Mouse (Mus musculus) embryonic facial prominence, embryonic 14.5 days (tissue): ENCODE data around the gene Gm17949. TPM values are rescaled to one million over a fixed set of nuclear protein-coding genes. Genes with fewer than 3 reads are reported as not detected.

Experiments used
- ATAC-seq: fragments of 200-750 bp; cut with Nextera tagmentation; 2 replicates; pipeline ENCODE4 v1.8.0; 2017; ENCODE audit warnings: low read depth, moderate number of reproducible peaks, moderate TSS enrichment
- DNase-seq: peaks from one replicate; pipeline ENCODE4 v3.0.0-alpha.2; 2015; ENCODE audit warnings: low spot score
- H3K27ac ChIP-seq: fragments of 300-500 bp; sonication (generic); replicated peaks from 2 replicates; pipeline ENCODE4 v1.5.1; 2014; ENCODE audit warnings: low read depth, mild to moderate bottlenecking, low read length, moderate library complexity
- H3K27me3 ChIP-seq: fragments of 300-500 bp; sonication (generic); replicated peaks from 2 replicates; pipeline ENCODE4 v1.6.1; 2014; ENCODE audit warnings: low read length; ENCODE audit not compliant: control insufficient read depth, insufficient read depth
- H3K36me3 ChIP-seq: fragments of 300-500 bp; sonication (generic); 2 replicates; pipeline ENCODE4 v1.6.1; 2014; ENCODE audit warnings: low read length, mixed read lengths; ENCODE audit not compliant: control insufficient read depth, insufficient read depth
- H3K4me1 ChIP-seq: fragments of 300-500 bp; sonication (generic); 2 replicates; pipeline ENCODE4 v1.6.1; 2014; ENCODE audit warnings: antibody characterized with exemption, low read length; ENCODE audit not compliant: control insufficient read depth, insufficient read depth
- H3K4me2 ChIP-seq: fragments of 300-500 bp; sonication (generic); 2 replicates; pipeline ENCODE4 v1.6.1; 2014; ENCODE audit warnings: low read depth, mild to moderate bottlenecking, low read length, moderate library complexity, mixed read lengths
- H3K4me3 ChIP-seq: fragments of 300-500 bp; sonication (generic); 2 replicates; pipeline ENCODE4 v1.5.1; 2014; ENCODE audit warnings: low read depth, mild to moderate bottlenecking, low read length
- H3K9ac ChIP-seq: fragments of 300-500 bp; sonication (generic); 2 replicates; pipeline ENCODE4 v1.6.1; 2014; ENCODE audit warnings: low read depth, mild to moderate bottlenecking, low read length, moderate library complexity, mixed read lengths
- H3K9me3 ChIP-seq: fragments of 300-500 bp; sonication (generic); 2 replicates; pipeline ENCODE4 v1.6.1; 2016; ENCODE audit warnings: low read length; ENCODE audit not compliant: control insufficient read depth
- WGBS: fragments of 180-500 bp; shearing (Covaris S2); extraction: QIAGEN DNeasy Blood & Tissue Kit; methylation state at CpG from one replicate; pipeline ENCODE4 v1.1.7; 2014; 5-methylcytosine and 5-hydroxymethylcytosine counted together
- polyA plus RNA-seq: library from polyadenylated mRNA; unstranded; fragments of >200 nt; fragmentation: Nextera tagmentation; extraction: Ambion mirVana; gene quantifications from 2 replicates; pipeline ENCODE4 v1.2.1, GENCODE M21; 2014

Gene Gm17949
- polyA plus RNA-seq, 1 experiment from 2014 or later: 0.19 TPM

- WGBS: 66% methylated on average over 3 of the region's 3 CpGs
- no peak overlapping the region for H3K9ac ChIP-seq
Measured at GRCm38 (mm10) chr17:56975391-56975790, 35.9 kb upstream of the Gm17949 start.

GRCm38 (mm10) chr17:56976531-56977390, 34.5 kb upstream of the Gm17949 start:
- Histone ChIP-seq H3K9ac (no peak overlapping the region), H3K27ac (no peak overlapping the region), H3K4me1 (no peaks in the 10 kb centered on the region), H3K9me3 (no peaks in the 10 kb centered on the region), H3K27me3 (no peaks in the 10 kb centered on the region), H3K36me3 (no peaks in the 10 kb centered on the region), H3K4me2 (no peak overlapping the region), H3K4me3 (no peak overlapping the region)
- WGBS: 64% methylated on average over 8 of the region's 8 CpGs
- ATAC-seq: no peak
- DNase-seq: no peak

More at GRCm38 (mm10) chr17:56975391-56975790, 35.9 kb upstream of the Gm17949 start:
- no peaks in the 10 kb centered on the region for H3K9me3 ChIP-seq
- H3K4me3 ChIP-seq: no peak overlapping the region
- no peak overlapping the region for H3K27ac ChIP-seq
- no peaks in the 10 kb centered on the region for H3K4me1 ChIP-seq
- no peaks in the 10 kb centered on the region for H3K36me3 ChIP-seq
- no peak overlapping the region for H3K4me2 ChIP-seq
- H3K27me3 ChIP-seq: no peaks in the 10 kb centered on the region
- no peak for ATAC-seq
- DNase-seq: no peak

GRCm38 (mm10) chr17:56979524-56979923, 31.7 kb upstream of the Gm17949 start:
- Histone ChIP-seq H3K4me1 (no peaks in the 10 kb centered on the region), H3K36me3 (no peaks in the 10 kb centered on the region), H3K4me2 (no peak overlapping the region), H3K9me3 (no peaks in the 10 kb centered on the region), H3K9ac (no peak overlapping the region), H3K27ac (no peak overlapping the region), H3K27me3 (no peaks in the 10 kb centered on the region), H3K4me3 (no peak overlapping the region)
- 34% methylated on average over 7 of the region's 8 CpGs for WGBS
- DNase-seq: no peak
- ATAC-seq: no peak

GRCm38 (mm10) chr17:56981049-56981448, 30.2 kb upstream of the Gm17949 start:
- DNase-seq (no peak), ATAC-seq (no peak)
- H3K27ac ChIP-seq: no peak overlapping the region
- no peaks in the 10 kb centered on the region for H3K36me3 ChIP-seq
- no peak overlapping the region for H3K4me3 ChIP-seq
- no peaks in the 10 kb centered on the region for H3K27me3 ChIP-seq
- H3K9ac ChIP-seq: no peak overlapping the region
- H3K4me2 ChIP-seq: no peak overlapping the region
- H3K4me1 ChIP-seq: no peaks in the 10 kb centered on the region
- WGBS: 74% methylated on average over 7 of the region's 7 CpGs
- H3K9me3 ChIP-seq: no peaks in the 10 kb centered on the region

GRCm38 (mm10) chr17:56982013-56982412, 29.3 kb upstream of the Gm17949 start, which contains the start of gene Acer1:
Acer1 (minus strand) TSS chr17:56982126.
- ATAC-seq (no peak), DNase-seq (no peak)
- no peaks in the 10 kb centered on the region for H3K36me3 ChIP-seq
- H3K9me3 ChIP-seq: no peaks in the 10 kb centered on the region
- H3K9ac ChIP-seq: no peak within 1 kb of the TSS
- 67% methylated on average over 5 of the region's 5 CpGs for WGBS
- no peak within 1 kb of the TSS for H3K4me2 ChIP-seq
- no peak within 1 kb of the TSS for H3K27ac ChIP-seq
- H3K4me1 ChIP-seq: no peaks in the 10 kb centered on the region
- no peak within 1 kb of the TSS for H3K4me3 ChIP-seq
- no peaks in the 10 kb centered on the region for H3K27me3 ChIP-seq

GRCm38 (mm10) chr17:56984886-56985285, 26.4 kb upstream of the Gm17949 start:
- 67% methylated on average over 9 of the region's 9 CpGs for WGBS
- H3K9ac ChIP-seq: no peak overlapping the region

GRCm38 (mm10) chr17:56985656-56986055, 25.6 kb upstream of the Gm17949 start:
- DNase-seq (no peak), ATAC-seq (no peak)
- H3K27ac ChIP-seq: no peak overlapping the region
- peaks cover under 1% of the 10 kb centered on the region; the same call in 1 of the 2 replicates for H3K4me1 ChIP-seq
- H3K4me2 ChIP-seq: no peak overlapping the region
- no peaks in the 10 kb centered on the region for H3K9me3 ChIP-seq
- 70% methylated on average over 3 of the region's 3 CpGs for WGBS
- H3K9ac ChIP-seq: no peak overlapping the region
- no peaks in the 10 kb centered on the region for H3K36me3 ChIP-seq
- H3K4me3 ChIP-seq: no peak overlapping the region
- no peaks in the 10 kb centered on the region for H3K27me3 ChIP-seq

More at GRCm38 (mm10) chr17:56984886-56985285, 26.4 kb upstream of the Gm17949 start:
- Histone ChIP-seq H3K4me2 (no peak overlapping the region), H3K9me3 (no peaks in the 10 kb centered on the region), H3K27ac (no peak overlapping the region), H3K4me1 (no peaks in the 10 kb centered on the region), H3K4me3 (no peak overlapping the region), H3K27me3 (no peaks in the 10 kb centered on the region), H3K36me3 (no peaks in the 10 kb centered on the region)
- no peak for DNase-seq
- no peak for ATAC-seq

GRCm38 (mm10) chr17:56986105-56986805, 25.0 kb upstream of the Gm17949 start:
- Histone ChIP-seq H3K27me3 (no peaks in the 10 kb centered on the region), H3K4me1 (peaks cover 6% of the 10 kb centered on the region; the same call in 1 of the 2 replicates), H3K9ac (no peak overlapping the region), H3K27ac (no peak overlapping the region), H3K9me3 (no peaks in the 10 kb centered on the region), H3K36me3 (no peaks in the 10 kb centered on the region), H3K4me2 (no peak overlapping the region), H3K4me3 (no peak overlapping the region)
- WGBS: 64% methylated on average over 3 of the region's 3 CpGs
- ATAC-seq (no peak), DNase-seq (no peak)
